Mouse (Mus musculus) MEL (cell line): ENCODE measurements around the gene Syt17. TPM values are rescaled to one million over a fixed set of nuclear protein-coding genes. Genes with fewer than 3 reads are reported as not detected.

Experiments used
- DNase-seq: peaks from one replicate; pipeline ENCODE4 v3.0.0; 2011; ENCODE audit warnings: low read depth, low spot score
- H3K27ac ChIP-seq: 2 replicates; pipeline ENCODE4 v1.5.1; 2012; ENCODE audit warnings: low read depth, mild to moderate bottlenecking, control low read depth, low read length, moderate library complexity; ENCODE audit not compliant: control insufficient read depth
- H3K27me3 ChIP-seq, 2 experiments: fragments of 150-350 bp in 1 of 2; sonication (generic) in 1 of 2; 2 replicates each; pipeline ENCODE4 v1.6.1; 2012; ENCODE audit warnings: low read length in 2 of 2, mild to moderate bottlenecking in 2 of 2, improper control_type of control experiment in 1 of 2, moderate library complexity in 1 of 2; ENCODE audit not compliant: insufficient read depth in 2 of 2, control insufficient read depth in 1 of 2
- H3K36me3 ChIP-seq, 2 experiments: 2 replicates each; pipeline ENCODE4 v1.6.1; 2012 to 2014; ENCODE audit warnings: low read length in 2 of 2, improper control_type of control experiment in 1 of 2, inconsistent platforms in 1 of 2, mild to moderate bottlenecking in 1 of 2; ENCODE audit not compliant: insufficient read depth in 2 of 2, control insufficient read depth in 1 of 2
- H3K4me1 ChIP-seq, 2 experiments: fragments of 150-350 bp in 1 of 2; sonication (generic) in 1 of 2; 2 replicates each; pipeline ENCODE4 v1.6.1; 2012; ENCODE audit warnings: low read length in 2 of 2, improper control_type of control experiment in 1 of 2, mild to moderate bottlenecking in 1 of 2; ENCODE audit not compliant: insufficient read depth in 2 of 2, control insufficient read depth in 1 of 2
- H3K4me3 ChIP-seq, 2 experiments: fragments of 150-350 bp in 1 of 2; sonication (generic) in 1 of 2; 2 replicates each; pipeline ENCODE4 v1.5.1; 2012; ENCODE audit warnings: low read depth in 2 of 2, low read length in 2 of 2, mild to moderate bottlenecking in 2 of 2, moderate library complexity in 2 of 2, control low read depth in 1 of 2, improper control_type of control experiment in 1 of 2; ENCODE audit not compliant: control insufficient read depth in 1 of 2, insufficient read depth in 1 of 2
- H3K79me2 ChIP-seq: 2 replicates; pipeline ENCODE4 v1.6.1; 2012; ENCODE audit warnings: mild to moderate bottlenecking, low read length, moderate library complexity; ENCODE audit not compliant: control insufficient read depth, poor library complexity, insufficient read depth
- H3K9ac ChIP-seq: 2 replicates; pipeline ENCODE4 v1.6.1; 2012; ENCODE audit warnings: low read depth, mild to moderate bottlenecking, control low read depth, low read length, moderate library complexity; ENCODE audit not compliant: control insufficient read depth, poor library complexity, severe bottlenecking
- H3K9me3 ChIP-seq: fragments of 150-350 bp; sonication (generic); replicated peaks from 2 replicates; pipeline ENCODE4 v1.6.1; 2012; ENCODE audit warnings: mild to moderate bottlenecking, low read length, improper control_type of control experiment, moderate library complexity; ENCODE audit not compliant: insufficient read depth
- CHD2 ChIP-seq: IDR thresholded peaks from 2 replicates; pipeline ENCODE4 v1.6.1; 2011; ENCODE audit warnings: low read length, improper control_type of control experiment
- CTCF ChIP-seq, 3 experiments: IDR thresholded peaks in 2 of 3; conservative IDR thresholded peaks in 1 of 3; 2 replicates each; pipeline ENCODE4 v1.5.1; 2011 to 2012; ENCODE audit warnings: low read length in 3 of 3, low read depth in 2 of 3, mild to moderate bottlenecking in 2 of 3, improper control_type of control experiment in 1 of 3, inconsistent platforms in 1 of 3, mixed read lengths in 1 of 3, moderate library complexity in 1 of 3; ENCODE audit not compliant: control insufficient read depth in 1 of 3, insufficient read depth in 1 of 3, poor library complexity in 1 of 3, severe bottlenecking in 1 of 3
- EP300 ChIP-seq, 2 experiments: IDR thresholded peaks; 2 replicates each; pipeline ENCODE4 v1.6.1; 2011; ENCODE audit warnings: improper control_type of control experiment in 2 of 2, low read length in 2 of 2, low read depth in 1 of 2, mild to moderate bottlenecking in 1 of 2
- HCFC1 ChIP-seq: IDR thresholded peaks from 2 replicates; pipeline ENCODE4 v1.6.1; 2012; ENCODE audit warnings: low read depth, mild to moderate bottlenecking, inconsistent platforms, low read length, improper control_type of control experiment, moderate library complexity
- JUND ChIP-seq: IDR thresholded peaks from 2 replicates; pipeline ENCODE4 v1.6.1; 2011; ENCODE audit warnings: low read depth, mild to moderate bottlenecking, improper control_type of control experiment, low read length
- MAFK ChIP-seq: IDR thresholded peaks from 2 replicates; pipeline ENCODE4 v1.6.1; 2011; ENCODE audit warnings: low read depth, mild to moderate bottlenecking, low read length, improper control_type of control experiment, borderline replicate concordance
- MEF2A ChIP-seq: IDR thresholded peaks from 2 replicates; pipeline ENCODE4 v1.6.1; 2014; ENCODE audit warnings: low read depth, mild to moderate bottlenecking, inconsistent platforms, low read length, improper control_type of control experiment; ENCODE audit not compliant: poor library complexity, insufficient replicate concordance, severe bottlenecking; ENCODE audit errors: extremely low read depth
- MXI1 ChIP-seq: IDR thresholded peaks from 2 replicates; pipeline ENCODE4 v1.6.1; 2011; ENCODE audit warnings: mild to moderate bottlenecking, low read depth, low read length, improper control_type of control experiment
- MYC ChIP-seq: IDR thresholded peaks from 2 replicates; pipeline ENCODE4 v1.6.1; 2011; ENCODE audit warnings: low read depth, mild to moderate bottlenecking, low read length, improper control_type of control experiment, moderate library complexity
- RCOR1 ChIP-seq: IDR thresholded peaks from 2 replicates; pipeline ENCODE4 v1.6.1; 2012; ENCODE audit warnings: low read depth, mild to moderate bottlenecking, inconsistent platforms, low read length, improper control_type of control experiment
- TAL1 ChIP-seq: IDR thresholded peaks from 2 replicates; pipeline ENCODE4 v1.6.1; 2012; ENCODE audit warnings: mild to moderate bottlenecking, inconsistent platforms, low read length, moderate library complexity, mixed read lengths
- TBP ChIP-seq: IDR thresholded peaks from 2 replicates; pipeline ENCODE4 v1.8.0; 2011; ENCODE audit warnings: low read depth, low read length, improper control_type of control experiment
- TCF12 ChIP-seq: IDR thresholded peaks from 2 replicates; pipeline ENCODE4 v1.6.1; 2014; ENCODE audit warnings: low read depth, mild to moderate bottlenecking, inconsistent platforms, low read length, improper control_type of control experiment, moderate library complexity
- UBTF ChIP-seq: IDR thresholded peaks from 2 replicates; pipeline ENCODE4 v1.6.1; 2012; ENCODE audit warnings: low read depth, mild to moderate bottlenecking, inconsistent platforms, low read length, improper control_type of control experiment, moderate library complexity, borderline replicate concordance; ENCODE audit not compliant: insufficient read depth
- USF1 ChIP-seq: IDR thresholded peaks from 2 replicates; pipeline ENCODE4 v1.6.1; 2014; ENCODE audit warnings: low read depth, mild to moderate bottlenecking, inconsistent platforms, low read length, improper control_type of control experiment, moderate library complexity
- USF2 ChIP-seq, 2 experiments: IDR thresholded peaks; 2 replicates each; pipeline ENCODE4 v1.6.1; 2011 to 2012; ENCODE audit warnings: improper control_type of control experiment in 2 of 2, low read length in 2 of 2, borderline replicate concordance in 1 of 2, inconsistent platforms in 1 of 2, low read depth in 1 of 2, mild to moderate bottlenecking in 1 of 2; ENCODE audit not compliant: insufficient read depth in 1 of 2
- ZKSCAN1 ChIP-seq: IDR thresholded peaks from 2 replicates; pipeline ENCODE4 v1.6.1; 2012; ENCODE audit warnings: low read depth, mild to moderate bottlenecking, inconsistent platforms, low read length, improper control_type of control experiment, moderate library complexity
- polyA plus RNA-seq, 2 experiments: library from polyadenylated mRNA; stranded (reverse) in 1 of 2; unstranded in 1 of 2; fragments of >175 nt in 1 of 2; fragments of >200 nt in 1 of 2; gene quantifications; 2 replicates each; pipeline versions ENCODE4 v1.2.1 to v1.2.4; 2012; ENCODE audit warnings: low replicate concordance in 2 of 2, low read depth in 1 of 2; ENCODE audit not compliant: insufficient read length in 2 of 2, insufficient read depth in 1 of 2, missing spikeins in 1 of 2
- total RNA-seq: library from RNA; depleted of rRNA; stranded (reverse); fragments of 300-350 nt; gene quantifications from 2 replicates; pipeline ENCODE4 v1.2.3, GENCODE M21; 2012

Syt17 gene
- total and polyA plus RNA-seq, 3 experiments: not detected

DNA sequence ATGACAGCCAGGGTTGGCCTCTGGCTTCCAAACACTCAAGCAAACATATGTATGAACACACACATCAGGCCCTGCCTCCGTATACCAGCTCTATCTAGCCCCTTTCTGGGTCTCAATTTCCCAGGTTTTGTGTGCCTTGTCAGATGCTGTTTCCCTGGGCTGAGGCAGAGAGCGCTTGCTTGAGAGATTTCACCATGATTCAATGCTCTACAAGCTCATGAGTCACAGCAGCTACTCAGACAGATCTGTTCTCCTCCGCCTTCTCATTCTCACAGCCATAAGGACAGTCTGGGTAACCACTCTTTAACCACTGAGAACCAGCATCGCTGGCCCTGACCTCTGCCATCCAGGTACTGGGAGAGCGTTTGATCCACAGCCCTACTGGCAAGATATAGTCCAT lies 57.3 kb downstream of the Syt17 start:
- H3K27ac ChIP-seq: no peak overlapping the region
- H3K4me1 ChIP-seq: no peaks in the 10 kb centered on the region
- H3K27me3 ChIP-seq: no peaks in the 10 kb centered on the region; a peak in 1 of 4 replicates
- H3K79me2 ChIP-seq: no peaks in the 10 kb centered on the region
- no peaks in the 10 kb centered on the region for H3K9me3 ChIP-seq
- no peaks in the 10 kb centered on the region for H3K36me3 ChIP-seq
- no peak for TF ChIP-seq JUND
- no peak for TF ChIP-seq MXI1
- no peak for TF ChIP-seq ZKSCAN1
- TF ChIP-seq MYC: no peak
- no peak for TF ChIP-seq USF2 (IDR thresholded peaks at IDR 0.05; ENCODE audit: borderline replicate concordance in 1 of 2, insufficient read depth in 1 of 2, low read depth in 1 of 2, low read length in 2 of 2)
- TF ChIP-seq CTCF (IDR thresholded peaks at IDR 0.05 in 2 of 3, conservative IDR thresholded peaks at IDR 0.05 in 1 of 3; ENCODE audit: control insufficient read depth in 1 of 3, insufficient read depth in 1 of 3, low read depth in 2 of 3, low read length in 3 of 3, poor library complexity in 1 of 3, severe bottlenecking in 1 of 3): no peak
- no peak for TF ChIP-seq CHD2
- TF ChIP-seq RCOR1: no peak
- no peak for TF ChIP-seq UBTF
- TF ChIP-seq TCF12: no peak
- TF ChIP-seq MEF2A: no peak
- TF ChIP-seq EP300 (IDR thresholded peaks at IDR 0.05; ENCODE audit: low read depth in 1 of 2, low read length in 2 of 2): no peak
- no peak for TF ChIP-seq TAL1
- TF ChIP-seq USF1: no peak
- no peak for TF ChIP-seq TBP
- TF ChIP-seq HCFC1: no peak
- no peak for DNase-seq
- H3K4me3 ChIP-seq: no peak overlapping the region
- H3K9ac ChIP-seq: no peak overlapping the region

GRCm38 (mm10) chr7:118380996-118381395 lies 67.0 kb downstream of the Syt17 start:
- TF ChIP-seq MAFK: no peak
- TF ChIP-seq, all 39 proteins: peak for 0
- Histone ChIP-seq H3K9ac (no peak overlapping the region), H3K27me3 (no peaks in the 10 kb centered on the region), H3K9me3 (no peaks in the 10 kb centered on the region), H3K27ac (no peak overlapping the region), H3K4me1 (no peaks in the 10 kb centered on the region), H3K36me3 (no peaks in the 10 kb centered on the region), H3K4me3 (no peak overlapping the region), H3K79me2 (no peaks in the 10 kb centered on the region)
- DNase-seq: no peak
